Mouse (Mus musculus) kidney, postnatal 36 days (tissue): ENCODE data around the gene Tmem151a.
A peak's percentile ranks its signal among the peaks of the same experiment; 100 is the strongest.

Experiments
- DNase-seq, 2 experiments: peaks; one replicate each; pipeline ENCODE4 v3.0.0; 2021 to 2022; ENCODE audit warnings: mixed read lengths in 2 of 2

The Tmem151a gene

DNA sequence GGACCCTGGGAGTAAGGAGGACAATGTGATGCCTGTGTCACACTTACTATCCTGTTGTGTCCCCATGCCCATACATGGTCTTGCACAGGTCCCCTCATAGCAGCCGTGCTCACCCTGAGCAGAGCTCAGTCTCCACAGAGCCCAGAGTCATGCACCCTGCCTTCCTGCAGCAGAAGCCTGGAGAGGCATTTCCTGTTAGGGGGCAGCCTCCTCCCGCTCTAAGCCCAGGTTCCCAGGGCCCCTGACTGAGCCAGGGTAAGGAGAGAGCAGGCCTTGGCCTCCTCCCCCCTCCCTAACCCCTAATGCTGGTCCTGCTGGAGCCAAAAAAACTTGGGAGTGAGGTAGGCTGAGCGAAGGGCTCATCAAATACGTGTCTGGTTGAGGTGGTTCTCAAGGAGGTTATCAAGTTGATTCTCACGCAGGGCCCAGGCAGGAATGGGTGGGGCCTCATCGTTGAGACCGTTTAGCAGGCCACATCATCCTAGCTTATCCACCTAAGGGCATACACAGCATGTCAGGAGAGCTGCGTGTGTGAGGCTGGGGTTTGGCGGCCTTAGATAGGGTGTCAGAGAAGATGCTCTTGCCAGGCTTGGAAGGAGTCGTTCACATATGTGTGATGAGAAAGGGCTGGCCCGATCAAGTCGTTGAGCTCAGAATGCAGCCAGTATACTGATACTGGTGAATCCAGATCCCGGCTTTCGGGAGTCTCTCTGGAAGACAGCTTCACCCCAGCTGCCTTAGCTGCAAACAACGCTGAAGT lies 18.1 kb downstream of the Tmem151a start:
- DNase-seq = no peak

DNA sequence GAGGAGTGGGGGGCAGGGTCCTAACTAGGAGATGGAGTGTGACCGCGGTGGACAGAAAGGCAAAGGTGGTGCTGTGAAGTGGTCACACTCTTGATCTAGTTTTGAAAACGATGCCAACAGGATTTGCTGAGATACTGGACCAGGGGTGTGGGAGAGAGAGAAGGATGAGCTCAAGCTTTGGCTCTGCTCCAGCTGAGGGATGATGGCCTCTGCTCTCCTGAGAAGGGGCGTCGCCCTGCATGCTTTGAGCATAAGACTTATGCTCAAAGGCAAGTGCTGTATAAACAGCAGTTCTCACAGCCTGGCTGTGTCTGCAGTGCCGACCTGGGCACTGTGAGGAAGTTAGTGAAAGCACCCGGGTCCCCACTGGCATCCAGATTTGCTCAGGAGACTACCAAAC lies 20.2 kb downstream of the Tmem151a start:
- DNase-seq = no peak

DNA sequence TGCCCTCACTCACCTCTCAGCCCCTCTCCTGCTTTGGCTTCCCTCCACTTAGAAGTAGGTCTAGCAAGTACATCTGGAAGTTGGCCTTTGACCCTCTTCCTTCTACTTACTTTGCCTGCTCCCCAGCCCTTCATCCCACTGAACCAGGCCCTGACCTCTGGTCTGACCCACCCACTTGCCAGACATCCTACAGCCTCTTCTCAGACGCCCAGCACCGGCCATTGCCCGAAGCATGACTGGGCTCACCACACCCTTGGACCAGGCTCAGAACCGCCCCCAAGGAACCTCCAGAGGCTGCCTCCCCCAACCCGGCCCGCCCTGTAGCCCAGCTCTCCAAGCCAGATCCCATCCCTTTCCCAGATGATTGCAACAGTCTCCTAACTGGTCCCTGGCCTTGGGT lies 22.9 kb downstream of the Tmem151a start:
- no peak for DNase-seq

DNA sequence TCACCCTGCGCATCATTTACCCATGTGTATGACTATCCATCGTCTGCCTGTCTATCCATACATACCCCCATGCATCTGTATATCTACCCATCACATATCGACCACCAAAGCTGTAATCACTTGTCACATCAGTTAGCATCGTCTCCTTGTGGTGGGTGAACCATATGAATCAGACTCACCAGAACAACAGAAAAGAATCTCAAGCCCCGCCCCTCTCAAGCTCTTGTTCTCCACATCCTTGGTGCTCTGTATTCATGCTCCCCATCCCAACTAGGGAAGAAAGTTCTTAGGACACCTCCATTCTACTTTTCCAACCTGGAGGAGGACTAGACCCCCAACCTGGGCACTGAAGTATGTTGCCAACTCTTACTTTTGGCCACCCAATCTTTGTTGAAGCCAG lies 23.3 kb downstream of the Tmem151a start:
- DNase-seq = no peak

DNA sequence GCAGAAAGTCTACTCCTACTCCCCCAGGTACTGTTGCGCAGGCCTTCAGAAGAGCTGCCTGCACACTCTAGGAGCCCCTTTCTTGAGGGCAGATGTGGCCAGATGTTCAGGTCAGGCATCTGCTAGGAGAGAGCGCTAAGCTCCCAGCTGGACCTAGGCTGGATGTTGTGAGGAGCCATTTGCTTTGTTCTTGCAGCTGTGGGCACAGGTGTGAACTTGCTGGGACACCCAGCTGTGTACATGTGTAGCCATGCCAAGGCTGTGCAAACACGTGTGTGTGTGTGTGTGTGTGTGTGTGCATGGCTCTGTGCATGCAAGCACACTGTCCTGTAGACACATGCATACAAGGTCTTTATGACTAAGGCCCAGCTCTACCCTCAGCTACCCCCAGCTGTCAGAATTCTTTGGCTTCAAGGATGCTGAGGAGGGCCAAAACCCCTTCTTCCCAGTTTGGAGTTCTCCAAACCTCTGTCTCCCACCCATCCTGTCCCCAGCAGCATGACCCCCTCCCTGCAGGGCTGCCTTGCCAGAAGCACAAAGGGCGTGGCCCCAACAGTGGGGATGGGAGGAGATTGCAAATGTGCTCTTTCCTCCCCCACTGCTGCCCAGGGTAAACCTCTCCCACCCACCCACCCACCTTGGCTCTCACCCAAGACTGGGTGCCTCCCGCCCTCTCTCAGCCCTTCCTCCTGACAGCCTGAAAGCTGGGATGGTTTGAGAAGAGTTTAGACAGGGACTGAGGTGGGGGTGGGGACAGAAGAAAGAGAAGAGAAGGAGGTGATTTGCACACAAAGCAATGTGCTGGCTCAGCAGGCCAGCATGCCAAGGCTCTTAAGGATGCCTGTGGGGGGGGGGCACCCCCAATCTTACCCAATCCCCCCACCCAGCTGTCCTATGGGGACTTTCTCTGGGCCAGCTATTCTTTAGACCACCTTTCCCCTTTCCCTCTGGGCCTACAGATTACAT lies 24.7 kb downstream of the Tmem151a start:
- DNase-seq = no peak

DNA sequence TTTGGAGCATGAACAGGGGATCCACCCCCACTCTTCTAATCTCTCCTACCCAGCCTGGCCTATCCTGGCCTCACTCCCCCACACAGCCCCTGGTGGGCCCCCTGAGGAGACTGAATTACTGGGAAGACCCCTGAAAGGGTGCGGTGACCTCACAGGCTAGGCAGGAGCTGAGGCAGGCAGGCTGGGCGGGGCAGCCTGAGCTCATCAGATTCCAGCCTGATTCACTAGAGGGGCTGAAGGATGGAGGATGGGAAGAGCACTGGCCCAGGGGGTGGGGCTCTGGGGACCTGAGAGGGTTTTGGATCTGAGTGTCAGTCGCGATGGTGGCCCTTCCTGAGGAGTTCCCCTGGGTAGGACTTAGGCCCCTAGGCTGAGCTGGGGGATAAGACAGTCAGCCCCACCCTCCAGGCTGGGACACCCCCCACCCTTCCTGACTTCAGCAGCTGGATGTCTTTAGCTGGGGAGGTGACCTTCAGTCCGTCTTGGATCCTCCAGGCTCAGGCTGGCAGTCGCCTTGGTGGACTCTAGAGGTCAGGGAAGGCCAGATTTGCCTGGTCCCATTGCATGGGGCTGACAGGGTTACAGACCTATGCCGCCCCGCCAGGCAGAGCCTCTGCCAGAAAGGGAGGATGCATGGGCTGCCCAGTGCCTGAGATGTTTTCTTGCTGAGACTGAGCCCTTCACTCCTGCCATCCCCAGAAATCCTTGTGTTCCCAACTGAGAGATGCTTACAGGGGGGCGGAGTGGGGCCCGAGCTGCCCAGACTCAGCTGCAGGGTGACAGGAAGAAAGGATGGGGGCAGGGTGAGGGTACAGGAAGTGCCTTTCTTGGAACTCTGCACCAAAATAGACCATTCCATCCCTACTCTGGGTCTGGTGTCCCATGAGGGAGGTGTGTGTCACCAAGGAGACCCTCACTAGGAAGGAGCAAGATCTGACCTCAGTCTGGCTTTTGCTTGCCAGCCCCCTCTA lies 26.2 kb downstream of the Tmem151a start:
- peak; percentile 29 to 43 for DNase-seq

DNA sequence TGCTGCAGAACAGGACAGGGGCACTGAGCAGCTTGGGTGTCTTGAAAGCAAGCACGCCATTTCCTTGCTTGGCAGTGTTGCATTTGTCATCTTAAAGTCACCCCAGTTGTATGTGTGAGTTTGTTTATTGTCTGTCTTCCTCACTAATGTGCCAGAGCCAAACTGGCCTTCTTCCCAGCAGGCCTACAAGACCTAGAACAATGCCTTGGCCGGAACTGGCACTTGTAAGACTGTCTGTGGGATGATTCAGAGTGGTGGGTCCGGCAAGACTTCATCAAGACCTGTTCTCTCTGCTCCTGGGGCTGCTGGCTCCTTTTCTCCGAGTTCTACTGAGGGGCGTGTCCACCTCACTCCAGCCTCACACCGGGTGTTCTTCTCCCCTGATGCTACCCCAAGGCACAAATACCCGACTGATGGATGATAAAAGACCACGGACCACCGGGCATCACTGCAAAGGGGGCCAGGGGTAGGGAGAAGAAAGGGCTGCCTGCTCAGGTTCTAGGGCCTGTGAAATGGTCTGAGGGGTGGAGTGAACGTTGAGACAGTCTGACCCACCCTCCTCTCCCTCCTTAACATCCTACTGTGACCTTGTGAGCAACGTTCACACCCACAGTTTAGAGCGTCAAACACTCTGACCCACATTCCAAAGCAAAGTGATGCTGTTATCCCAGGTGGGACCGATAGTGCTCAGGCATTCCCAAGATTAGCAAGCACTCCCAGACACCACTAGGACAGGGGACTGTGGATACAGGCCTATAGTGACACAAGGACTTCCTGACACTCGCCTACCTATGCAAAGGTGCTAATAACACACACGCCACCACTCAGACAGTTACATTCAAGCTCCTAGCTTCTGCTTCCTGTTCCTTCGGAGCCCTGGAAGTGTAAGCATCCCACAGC lies 27.2 kb downstream of the Tmem151a start:
- no peak for DNase-seq

DNA sequence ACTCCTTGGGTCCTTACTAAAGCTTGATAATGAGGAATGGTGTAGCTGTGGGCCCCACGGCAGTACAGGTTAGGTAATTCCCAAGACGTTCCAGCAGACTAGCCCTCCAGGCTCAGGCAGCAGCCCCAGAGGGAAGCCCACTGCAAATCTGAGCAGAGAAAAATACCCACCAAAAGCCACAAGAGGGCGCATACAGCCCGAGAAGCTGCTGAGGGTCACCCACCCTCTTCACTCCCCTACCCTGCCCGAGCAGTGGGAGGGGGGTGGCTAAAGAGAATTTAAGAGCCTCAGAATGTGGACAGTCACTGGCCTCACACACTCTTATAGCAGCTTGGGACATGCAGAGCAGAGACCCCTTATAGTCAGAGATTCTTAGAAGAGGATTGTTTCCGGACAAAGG lies 29.1 kb downstream of the Tmem151a start:
- peak in 1 of 2 experiments; percentile 59 for DNase-seq

DNA sequence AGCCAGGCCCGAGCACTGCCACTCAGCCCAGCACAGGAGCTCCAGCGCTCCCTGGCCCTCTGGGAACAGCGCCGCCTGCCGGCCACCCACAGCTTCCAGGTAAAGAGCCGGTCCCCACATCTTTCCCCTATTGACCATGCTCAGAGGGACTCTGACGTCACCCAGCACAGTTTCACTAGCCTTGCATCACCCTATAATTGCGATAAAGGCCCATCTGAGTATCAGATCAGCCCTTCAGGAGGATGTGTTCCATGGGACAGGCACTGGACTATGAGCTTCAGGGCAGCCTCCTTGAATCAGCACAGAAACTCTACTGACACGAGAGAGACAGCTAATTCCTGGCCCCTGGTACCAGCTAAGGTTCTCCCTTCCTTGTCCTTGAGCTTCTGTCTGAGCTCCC lies 31.4 kb downstream of the Tmem151a start:
- peak; percentile 45 to 84 for DNase-seq

DNA sequence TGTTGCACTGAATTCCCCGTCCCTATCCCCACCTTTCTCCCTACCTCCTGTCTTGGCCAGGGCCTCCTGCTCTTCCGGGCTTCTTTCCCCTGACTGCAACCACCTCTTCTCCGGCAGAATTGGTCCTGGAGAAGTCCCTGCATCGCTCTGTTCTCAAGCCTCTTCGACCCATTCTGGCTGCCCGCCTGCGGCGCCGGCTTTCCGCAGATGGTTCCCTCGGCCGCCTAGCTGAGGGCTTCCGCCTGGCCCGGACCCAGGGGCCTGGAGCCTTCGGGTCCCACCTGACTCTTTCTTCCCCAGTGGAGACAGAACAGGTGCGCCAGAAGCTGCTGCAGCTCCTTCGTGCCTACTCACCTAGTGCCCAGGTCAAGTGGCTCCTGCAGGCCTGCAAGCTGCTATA lies 32.5 kb downstream of the Tmem151a start:
- DNase-seq = no peak

DNA sequence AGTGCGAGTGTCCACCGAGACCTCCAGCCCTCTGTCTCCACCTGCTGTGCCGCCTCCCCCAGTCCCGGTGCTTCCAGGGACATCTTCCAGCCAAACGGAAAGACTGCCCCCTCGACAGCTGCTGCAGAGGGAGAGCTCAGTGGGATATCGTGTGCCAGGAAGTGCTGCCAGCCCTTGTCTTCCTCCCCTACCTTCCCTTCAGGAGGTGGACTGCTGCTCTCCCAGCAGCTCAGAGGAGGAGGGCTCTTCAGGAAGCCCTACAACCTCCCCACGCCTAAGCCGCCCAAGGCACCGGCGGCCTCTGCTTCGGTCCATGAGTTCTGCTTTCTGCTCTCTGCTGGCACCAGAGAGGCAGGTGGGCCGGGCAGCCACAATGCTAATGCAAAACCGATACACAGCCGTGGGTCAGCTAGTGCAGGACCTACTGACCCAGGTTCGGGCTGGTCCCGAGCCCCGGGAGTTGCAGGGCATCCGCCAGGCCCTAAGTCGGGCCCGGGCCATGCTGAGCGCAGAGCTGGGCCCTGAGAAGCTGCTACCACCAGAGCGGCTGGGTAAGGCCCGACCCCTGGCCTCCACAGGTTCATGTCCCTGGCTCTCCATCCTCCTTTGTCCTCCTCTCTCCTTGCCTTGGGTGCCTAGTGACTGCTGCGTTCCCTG lies 33.0 kb downstream of the Tmem151a start:
- no peak for DNase-seq

DNA sequence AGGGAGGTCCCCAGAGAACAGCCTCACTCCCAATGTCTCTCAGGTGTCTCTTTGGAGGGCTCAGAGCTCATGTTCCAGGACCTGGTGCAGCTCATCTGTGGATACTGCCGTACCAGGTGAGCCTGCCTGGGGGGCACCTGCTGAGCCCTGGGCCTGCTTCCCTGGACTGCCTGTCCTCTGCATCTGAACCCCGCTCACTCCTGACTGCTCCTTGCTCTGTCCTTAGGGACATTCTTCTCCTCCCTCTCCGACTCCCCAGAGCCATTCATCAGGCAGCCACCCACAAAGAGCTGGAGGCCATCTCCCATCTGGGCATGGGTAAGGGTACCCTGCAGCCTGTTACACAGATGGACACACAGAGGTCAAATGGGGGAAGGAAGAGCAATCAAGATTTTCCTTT lies 33.8 kb downstream of the Tmem151a start:
- DNase-seq = no peak

DNA sequence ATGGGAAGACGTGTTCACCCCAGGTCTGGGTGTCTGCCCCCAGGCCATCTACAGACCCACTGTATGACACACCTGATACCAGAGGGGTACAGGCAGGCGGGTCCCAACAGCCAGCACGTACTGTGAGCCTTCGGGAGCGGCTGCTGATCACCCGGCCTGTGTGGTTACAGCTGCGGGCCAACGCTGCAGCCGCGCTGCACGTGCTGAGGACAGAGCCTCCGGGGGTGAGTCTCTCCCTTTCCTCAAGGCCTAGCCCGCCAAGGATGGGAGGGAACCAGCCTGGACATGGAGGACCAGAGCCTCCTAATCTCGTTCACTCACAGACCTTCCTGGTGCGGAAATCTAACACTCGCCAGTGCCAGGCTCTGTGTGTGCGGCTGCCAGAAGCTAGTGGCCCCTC lies 34.3 kb downstream of the Tmem151a start:
- DNase-seq = no peak

DNA sequence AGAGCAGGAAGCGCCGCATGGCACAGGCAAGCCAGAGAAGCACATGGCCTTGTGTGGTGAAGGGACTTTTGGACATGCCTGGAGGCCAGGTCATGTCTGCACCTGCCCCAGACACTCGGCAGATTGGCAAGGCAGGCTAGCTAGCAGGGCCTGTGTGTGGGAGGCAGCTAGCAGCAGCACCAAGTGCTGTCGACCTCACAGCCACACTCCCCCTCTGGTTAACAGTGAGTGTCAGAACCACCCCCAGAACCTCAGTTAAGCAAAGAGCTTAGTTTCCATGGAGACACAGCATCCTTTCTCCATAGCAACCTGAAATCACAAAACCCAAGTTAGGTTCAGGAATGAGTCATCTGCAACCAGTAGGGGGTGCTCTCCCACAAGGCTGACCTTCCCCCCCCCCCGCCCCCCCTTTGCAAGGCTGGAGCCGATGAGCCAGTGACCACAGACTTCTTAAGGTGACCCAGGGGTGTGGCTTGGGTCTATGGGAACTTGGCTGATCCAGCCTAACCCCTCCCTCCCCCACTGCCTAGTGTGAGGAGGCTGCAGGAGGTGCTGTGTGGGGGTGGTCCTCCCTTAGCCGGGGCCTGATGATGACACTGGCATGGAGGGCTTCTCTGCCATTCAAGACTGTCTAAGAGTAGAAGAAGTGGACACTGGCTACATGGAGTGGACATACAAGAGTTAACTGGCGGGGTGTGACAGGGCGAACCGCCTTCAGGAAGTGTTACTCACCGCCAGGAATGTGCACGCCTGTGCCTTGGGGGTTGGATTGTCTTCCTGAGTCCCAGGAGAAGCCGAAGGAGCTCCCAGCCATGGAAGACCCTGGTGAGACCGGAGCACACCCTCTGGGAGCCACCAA lies 35.1 kb downstream of the Tmem151a start, which contains the start of gene Rin1:
Rin1 (plus strand) TSS at position 435 of the 859 bp plus-strand sequence.
- DNase-seq = peak; percentile 59 to 62

DNA sequence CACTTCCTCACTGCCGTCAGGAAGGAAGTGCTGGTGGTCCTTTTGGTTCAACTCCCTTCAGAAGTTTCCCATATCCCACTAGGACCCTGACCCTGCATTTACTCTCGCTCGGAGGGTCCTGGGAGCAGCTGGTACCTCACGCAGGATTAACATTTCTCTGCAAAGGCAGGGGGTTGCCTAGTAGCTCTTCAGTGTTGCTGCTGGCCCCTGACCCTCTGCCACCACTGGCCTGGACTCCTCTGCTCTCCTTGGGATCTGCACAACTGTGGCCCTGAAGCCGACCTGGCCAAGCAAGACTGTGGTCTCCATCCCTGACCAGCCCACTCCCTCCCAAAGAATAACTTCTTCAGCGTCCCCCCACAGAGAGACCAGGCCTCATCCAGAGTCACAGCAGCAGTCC lies 36.0 kb downstream of the Tmem151a start:
- no peak for DNase-seq

DNA sequence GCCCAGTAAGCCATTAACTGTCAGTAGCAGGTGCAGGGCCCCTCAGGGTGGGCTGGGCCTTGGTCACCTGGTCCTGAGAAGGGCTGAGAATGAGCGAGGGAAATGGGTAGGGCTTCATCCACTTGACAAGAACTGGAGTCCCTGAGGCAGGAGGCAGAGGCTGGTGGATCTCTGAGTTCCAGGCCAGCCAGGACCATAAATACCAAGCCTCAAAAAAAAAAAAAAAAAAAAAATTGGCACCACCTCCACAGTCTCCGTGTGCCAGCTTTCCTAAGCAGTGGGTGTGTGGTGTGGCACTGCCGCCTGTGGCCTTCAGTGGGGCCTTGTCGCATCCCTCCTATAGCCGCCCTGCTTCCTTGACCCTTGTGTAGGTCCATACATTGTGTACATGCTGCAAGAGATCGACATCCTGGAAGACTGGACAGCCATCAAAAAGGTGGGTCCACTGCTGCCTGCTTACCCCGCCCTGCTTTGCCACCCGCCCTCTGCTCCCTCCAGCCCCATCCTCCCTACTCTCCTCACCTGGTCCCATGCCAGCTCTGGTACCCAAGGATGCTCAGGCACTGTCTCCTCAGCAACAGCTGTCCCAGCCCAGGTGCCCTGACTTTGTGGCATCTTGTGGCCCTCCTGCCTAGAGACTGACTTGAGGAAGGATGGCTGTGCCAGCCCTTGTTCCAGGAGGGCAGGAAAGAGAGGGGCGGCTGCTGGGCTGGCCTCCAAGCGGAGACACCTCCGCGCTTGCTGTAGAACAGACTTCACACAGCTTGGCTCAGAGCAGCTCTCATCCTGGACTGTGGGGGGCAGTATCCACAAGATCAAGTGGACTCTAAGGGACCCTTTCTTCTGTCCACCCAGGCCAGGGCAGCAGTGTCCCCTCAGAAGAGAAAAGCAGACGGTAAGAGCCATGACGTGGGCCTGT lies 36.9 kb downstream of the Tmem151a start:
- DNase-seq = no peak

DNA sequence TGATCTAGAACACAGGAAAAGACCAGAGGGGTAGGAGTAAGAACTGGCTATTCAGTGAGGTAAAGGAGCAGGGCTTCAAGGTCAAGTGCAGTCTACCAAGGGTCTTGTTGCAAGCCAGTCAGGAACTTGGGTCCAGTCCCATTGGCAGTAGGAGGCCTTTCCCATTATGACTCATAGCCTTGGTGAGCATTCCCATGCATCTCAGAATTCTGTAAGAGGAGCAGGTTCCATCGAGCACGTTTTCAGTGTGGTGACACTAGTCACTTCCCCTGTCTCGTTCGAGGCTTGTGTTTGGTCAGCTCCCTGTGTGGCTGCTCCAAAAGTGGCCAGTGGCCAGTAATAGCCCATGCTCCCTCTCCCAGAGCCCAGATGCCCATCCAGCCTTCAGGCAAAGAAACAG lies 39.8 kb downstream of the Tmem151a start:
- no peak for DNase-seq

DNA sequence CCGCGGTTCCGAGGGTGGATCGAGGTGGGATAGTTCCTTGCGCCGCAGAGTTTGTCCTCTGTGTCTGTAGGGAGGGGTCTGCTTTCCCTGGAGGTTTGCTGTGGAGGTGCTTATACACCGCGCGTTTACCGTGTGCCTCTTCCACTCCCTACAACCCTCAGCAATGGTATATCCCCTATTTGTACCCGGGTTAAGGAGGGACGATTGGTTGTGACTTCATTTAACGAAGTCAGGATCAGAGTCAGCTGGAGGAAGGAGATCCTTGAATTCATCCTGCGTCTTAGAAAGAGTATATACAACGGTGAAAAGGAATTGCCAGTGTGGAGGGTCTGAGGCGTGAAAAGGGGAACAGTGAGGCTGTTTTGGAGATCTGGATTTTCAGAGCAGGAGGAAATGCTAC lies 43.7 kb downstream of the Tmem151a start:
- no peak for DNase-seq
